Mouse (Mus musculus) intestine, embryonic 14.5 days (tissue): ENCODE results near the gene Gatad2b. TPM values are rescaled to one million over a fixed set of nuclear protein-coding genes. Genes with fewer than 3 reads are reported as not detected.

ENCODE experiments used
- ATAC-seq: fragments of 200-750 bp; cut with Nextera tagmentation; replicated peaks from 2 replicates; pipeline ENCODE4 v1.8.0; 2017; ENCODE audit warnings: low read depth, moderate number of reproducible peaks, moderate TSS enrichment, moderate library complexity; ENCODE audit not compliant: low FRiP score, low TSS enrichment
- DNase-seq: peaks from one replicate; pipeline ENCODE4 v3.0.0-alpha.2; 2018; ENCODE audit warnings: low spot score
- H3K27ac ChIP-seq: fragments of 300-500 bp; sonication (generic); 2 replicates; pipeline ENCODE4 v1.5.1; 2014; ENCODE audit warnings: low read depth, mild to moderate bottlenecking, control low read depth
- H3K27me3 ChIP-seq: fragments of 300-500 bp; sonication (generic); replicated peaks from 2 replicates; pipeline ENCODE4 v1.6.1; 2014; ENCODE audit warnings: low read length, control low read depth; ENCODE audit not compliant: control insufficient read depth, insufficient read depth
- H3K36me3 ChIP-seq: fragments of 300-500 bp; sonication (generic); 2 replicates; pipeline ENCODE4 v1.6.1; 2014; ENCODE audit warnings: low read length, control low read depth; ENCODE audit not compliant: control insufficient read depth, insufficient read depth
- H3K4me1 ChIP-seq: fragments of 300-500 bp; sonication (generic); replicated peaks from 2 replicates; pipeline ENCODE4 v1.6.1; 2014; ENCODE audit warnings: low read length, control low read depth, mixed read lengths; ENCODE audit not compliant: control insufficient read depth, insufficient read depth
- H3K4me2 ChIP-seq: fragments of 300-500 bp; sonication (generic); 2 replicates; pipeline ENCODE4 v1.6.1; 2014; ENCODE audit warnings: low read length
- H3K4me3 ChIP-seq: fragments of 300-500 bp; sonication (generic); 2 replicates; pipeline ENCODE4 v1.5.1; 2014; ENCODE audit warnings: low read depth, low read length, control low read depth, mixed read lengths
- H3K9ac ChIP-seq: fragments of 300-500 bp; sonication (generic); 2 replicates; pipeline ENCODE4 v1.6.1; 2014; ENCODE audit warnings: mild to moderate bottlenecking, low read length
- H3K9me3 ChIP-seq: fragments of 300-500 bp; sonication (generic); 2 replicates; pipeline ENCODE4 v1.6.1; 2016; ENCODE audit warnings: low read length, control low read depth; ENCODE audit not compliant: control insufficient read depth
- WGBS: fragments of 180-500 bp; shearing (Covaris S2); extraction: QIAGEN DNeasy Blood & Tissue Kit; methylation state at CpG from one replicate; pipeline ENCODE4 v1.1.7; 2014; 5-methylcytosine and 5-hydroxymethylcytosine counted together
- polyA plus RNA-seq: library from polyadenylated mRNA; unstranded; fragments of >200 nt; fragmentation: Nextera tagmentation; extraction: Ambion mirVana; gene quantifications from 2 replicates; pipeline ENCODE4 v1.2.1, GENCODE M21; 2014

Gatad2b gene
- polyA plus RNA-seq, 1 experiment from 2014 or later = 16.0 TPM

DNA sequence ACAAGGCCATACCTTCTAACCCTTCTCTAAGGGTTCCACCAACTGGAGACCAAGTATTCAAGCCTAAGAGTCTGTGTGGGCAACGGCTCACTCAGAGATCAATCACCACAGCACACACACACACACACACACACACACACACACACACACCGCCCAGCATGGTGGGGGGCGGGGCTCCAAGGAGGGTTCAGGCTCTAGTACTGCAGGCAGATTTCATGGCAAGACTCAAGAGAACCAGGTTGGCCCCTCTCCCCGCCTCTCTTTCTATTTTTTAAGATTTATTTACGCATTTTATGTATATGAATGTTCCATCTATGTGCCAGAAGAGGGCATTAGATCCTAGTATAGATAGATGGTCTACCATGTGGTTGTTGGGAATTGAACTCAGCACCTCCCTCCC, 79.8 kb downstream of the Gatad2b start:
- H3K27me3 ChIP-seq = no peaks in the 10 kb centered on the region
- H3K9me3 ChIP-seq = no peaks in the 10 kb centered on the region
- no peak for DNase-seq
- ATAC-seq = no peak
- no peak overlapping the region for H3K4me3 ChIP-seq
- H3K27ac ChIP-seq = no peak overlapping the region
- WGBS = 64% methylated on average over 5 of the region's 5 CpGs
- H3K36me3 ChIP-seq = no peaks in the 10 kb centered on the region
- H3K4me2 ChIP-seq = no peak overlapping the region
- H3K4me1 ChIP-seq = no peaks in the 10 kb centered on the region
- no peak overlapping the region for H3K9ac ChIP-seq

DNA sequence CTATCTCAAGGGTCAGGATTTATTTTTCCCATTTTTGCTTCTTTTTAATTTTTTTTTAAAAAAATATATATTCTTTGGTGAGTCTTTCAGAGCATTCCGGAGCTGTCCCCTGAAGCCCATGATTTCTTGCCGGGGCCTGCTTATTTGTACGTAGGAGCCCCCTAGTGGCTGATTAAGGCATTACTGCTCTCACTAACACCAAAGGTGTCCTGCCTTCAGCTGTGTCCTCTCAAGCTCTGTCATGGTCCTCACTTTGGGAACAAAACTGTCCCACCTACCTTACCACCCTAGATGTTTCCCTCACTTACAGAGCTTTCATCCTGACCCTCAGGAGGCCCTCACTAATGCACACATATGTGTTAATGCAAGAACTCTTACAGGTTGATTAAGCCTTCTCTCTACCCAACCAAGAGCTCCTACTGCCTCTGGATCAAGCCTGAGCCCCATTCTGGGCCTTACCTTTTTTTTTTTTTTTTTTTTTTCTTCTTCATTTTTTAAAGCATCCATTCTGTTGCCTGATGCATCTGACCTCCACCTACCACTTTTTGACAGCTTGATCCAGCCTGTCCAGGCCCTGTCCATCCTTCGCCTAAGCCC, 80.6 kb downstream of the Gatad2b start:
- no peak overlapping the region for H3K27ac ChIP-seq
- H3K9me3 ChIP-seq = no peaks in the 10 kb centered on the region
- no peak overlapping the region for H3K9ac ChIP-seq
- H3K4me3 ChIP-seq = no peak overlapping the region
- 25% methylated on average over 4 of the region's 4 CpGs for WGBS
- H3K4me1 ChIP-seq = no peaks in the 10 kb centered on the region
- no peaks in the 10 kb centered on the region for H3K36me3 ChIP-seq
- ATAC-seq = peak; percentile 59; the same call in 1 of the 2 replicates
- 0 out of 2 replicates have a peak overlapping the region, but pooled peaks have one; percentile 18 for H3K4me2 ChIP-seq
- peak; percentile 87 for DNase-seq
- no peaks in the 10 kb centered on the region for H3K27me3 ChIP-seq

DNA sequence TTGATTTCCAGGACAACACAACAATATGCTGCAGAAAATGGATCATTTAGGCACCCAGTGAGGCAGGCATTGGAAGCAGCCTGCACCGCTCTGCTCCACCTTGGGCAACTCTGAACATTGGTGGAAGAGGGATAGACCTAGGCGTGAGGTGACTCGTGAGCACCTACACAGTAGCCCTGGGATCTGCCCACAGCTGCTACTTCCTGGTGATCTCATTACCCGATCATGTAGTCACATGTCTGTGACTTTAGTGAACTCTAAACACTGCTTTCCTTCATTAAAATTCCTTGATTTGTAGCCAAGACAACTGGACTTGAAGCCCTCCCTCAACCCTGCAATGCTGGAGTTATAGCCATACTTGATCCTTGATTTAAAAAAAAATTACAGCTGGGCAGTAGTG, 81.4 kb downstream of the Gatad2b start:
- DNase-seq = no peak
- H3K4me2 ChIP-seq = no peak overlapping the region
- no peaks in the 10 kb centered on the region for H3K9me3 ChIP-seq
- 77% methylated on average over 4 of the region's 4 CpGs for WGBS
- no peak overlapping the region for H3K4me3 ChIP-seq
- no peaks in the 10 kb centered on the region for H3K27me3 ChIP-seq
- no peaks in the 10 kb centered on the region for H3K36me3 ChIP-seq
- H3K27ac ChIP-seq = no peak overlapping the region
- no peak for ATAC-seq
- H3K9ac ChIP-seq = no peak overlapping the region
- H3K4me1 ChIP-seq = no peaks in the 10 kb centered on the region

DNA sequence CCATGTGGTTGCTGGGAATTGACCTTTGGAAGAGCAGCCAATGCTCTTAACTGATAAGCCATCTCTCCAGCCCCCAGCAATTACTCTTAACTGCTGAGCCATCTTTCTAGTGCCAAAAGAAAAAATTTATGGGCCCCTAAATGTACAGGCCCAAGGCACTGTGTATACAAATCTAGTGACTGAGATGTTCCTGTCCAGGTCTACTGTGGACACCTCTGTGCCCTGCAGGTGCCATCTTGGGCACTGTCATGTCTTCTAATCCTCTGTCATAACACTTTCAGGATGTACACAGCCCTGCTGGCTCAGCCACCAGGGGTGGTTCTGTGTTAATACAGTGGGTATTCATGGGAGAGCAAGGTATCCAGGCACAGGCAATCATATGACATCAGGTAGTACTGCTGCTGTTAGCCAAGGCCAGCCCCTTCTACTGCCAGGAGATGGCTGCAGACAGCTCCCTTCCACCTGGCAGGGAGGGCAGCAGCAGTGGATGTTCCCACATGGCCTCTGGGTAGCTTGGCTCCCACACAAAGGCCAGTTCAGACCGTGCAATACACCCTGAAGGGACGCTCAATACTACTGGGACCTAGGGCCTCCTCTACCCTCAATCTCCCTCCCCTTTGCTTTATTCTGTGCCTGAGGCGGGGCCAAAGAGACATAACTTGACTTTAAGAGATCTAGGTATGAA, 82.7 kb downstream of the Gatad2b start:
- DNase-seq (no peak), ATAC-seq (no peak)
- no peaks in the 10 kb centered on the region for H3K36me3 ChIP-seq
- no peaks in the 10 kb centered on the region for H3K27me3 ChIP-seq
- no peak overlapping the region for H3K4me2 ChIP-seq
- whole genome bisulfite sequencing = 55% methylated on average over 3 of the region's 3 CpGs
- no peak overlapping the region for H3K27ac ChIP-seq
- no peak overlapping the region for H3K9ac ChIP-seq
- no peaks in the 10 kb centered on the region for H3K4me1 ChIP-seq
- no peak overlapping the region for H3K4me3 ChIP-seq
- no peaks in the 10 kb centered on the region for H3K9me3 ChIP-seq

DNA sequence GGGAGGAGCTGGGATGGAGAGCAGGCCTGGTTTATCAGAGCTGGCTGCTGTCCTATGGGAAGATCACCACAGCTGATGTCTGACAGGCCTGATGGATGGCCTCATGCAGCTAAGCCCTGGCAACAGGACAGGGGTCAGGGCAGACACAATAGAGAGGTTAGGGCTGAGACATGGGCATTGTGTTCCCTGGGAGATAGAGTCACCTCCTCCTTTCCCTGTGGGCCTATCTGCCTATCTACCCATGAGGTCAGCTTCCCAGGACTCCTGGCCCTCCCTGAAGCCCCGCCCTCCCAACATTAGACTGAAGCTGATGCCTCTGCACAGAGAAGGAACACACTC, 83.2 kb downstream of the Gatad2b start:
- Histone ChIP-seq H3K4me3 (no peak overlapping the region), H3K9me3 (no peaks in the 10 kb centered on the region), H3K4me1 (no peaks in the 10 kb centered on the region), H3K4me2 (no peak overlapping the region), H3K36me3 (no peaks in the 10 kb centered on the region), H3K9ac (no peak overlapping the region), H3K27ac (no peak overlapping the region), H3K27me3 (no peaks in the 10 kb centered on the region)
- no peak for DNase-seq
- WGBS = 69% methylated on average over 1 of the region's 1 CpGs
- ATAC-seq = no peak

DNA sequence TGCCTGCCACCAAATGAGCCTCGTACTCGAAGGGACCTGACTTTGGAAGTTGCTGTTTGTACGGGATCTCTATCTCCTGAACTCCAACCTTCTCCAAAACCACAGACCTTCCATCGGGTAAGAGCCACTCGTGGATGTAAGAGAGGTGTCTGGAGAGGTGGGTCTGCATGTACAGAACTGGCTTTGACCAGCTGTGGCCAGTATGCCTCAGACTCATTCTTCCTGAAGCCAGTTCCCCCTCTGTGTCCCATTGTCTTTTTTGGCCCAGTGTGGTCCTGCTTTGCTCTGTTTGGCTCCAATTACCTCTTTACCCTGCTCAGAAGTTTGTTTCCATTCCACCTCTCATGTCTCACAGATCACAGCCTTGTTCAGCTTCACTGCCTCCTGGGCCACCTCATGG, 85.5 kb downstream of the Gatad2b start:
- Histone ChIP-seq H3K4me1 (no peaks in the 10 kb centered on the region), H3K9ac (no peak overlapping the region), H3K4me3 (no peak overlapping the region), H3K36me3 (no peaks in the 10 kb centered on the region), H3K9me3 (no peaks in the 10 kb centered on the region), H3K4me2 (no peak overlapping the region), H3K27me3 (no peaks in the 10 kb centered on the region), H3K27ac (no peak overlapping the region)
- DNase-seq = no peak
- ATAC-seq = no peak
- WGBS = 80% methylated on average over 5 of the region's 5 CpGs

DNA sequence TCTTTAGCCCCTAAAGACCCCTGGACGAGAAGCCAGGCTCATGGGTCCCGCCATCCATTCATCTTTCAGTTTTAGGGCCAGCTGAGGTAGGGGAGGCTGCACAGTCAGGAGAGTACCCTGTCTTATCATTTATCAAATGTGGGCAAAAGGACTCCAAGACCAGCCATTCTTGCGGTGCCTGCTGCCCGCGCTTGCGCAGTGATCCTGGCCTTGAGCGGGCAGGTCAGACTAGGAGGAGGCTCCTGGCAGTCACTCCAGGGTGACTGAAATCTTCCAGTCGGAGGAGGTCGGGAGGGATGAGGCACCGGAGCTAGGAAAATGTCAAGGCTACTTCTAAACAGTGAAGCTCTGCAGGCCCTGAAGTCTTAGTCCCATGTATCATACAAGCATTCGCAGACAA, 88.7 kb downstream of the Gatad2b start:
- Histone ChIP-seq H3K36me3 (peaks cover 10% of the 10 kb centered on the region), H3K27me3 (no peaks in the 10 kb centered on the region), H3K9me3 (no peaks in the 10 kb centered on the region), H3K9ac (no peak overlapping the region), H3K4me1 (peaks cover 9% of the 10 kb centered on the region; the same call in 1 of the 2 replicates), H3K27ac (no peak overlapping the region), H3K4me3 (no peak overlapping the region), H3K4me2 (no peak overlapping the region)
- no peak for ATAC-seq
- no peak for DNase-seq
- WGBS = 39% methylated on average over 11 of the region's 11 CpGs

DNA sequence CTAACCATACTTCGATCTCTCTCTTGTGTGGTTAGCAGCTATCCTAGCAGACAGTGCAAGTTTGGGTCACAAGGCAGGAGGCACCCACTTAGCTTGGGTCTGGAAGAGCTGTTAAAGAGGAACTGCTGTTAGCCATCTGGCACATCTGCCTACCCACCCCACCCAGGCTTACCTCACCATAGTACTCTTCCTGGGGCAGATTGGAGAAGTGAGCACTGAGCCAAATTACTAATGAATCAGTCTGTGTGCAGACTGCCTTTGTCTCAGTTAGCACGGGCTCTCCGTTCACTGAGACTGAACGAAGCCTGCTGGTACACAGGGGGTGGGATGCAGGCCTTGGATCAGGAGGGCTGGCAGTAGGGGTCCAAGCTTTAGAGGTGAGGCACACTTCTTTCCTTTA, 90.7 kb downstream of the Gatad2b start:
- Histone ChIP-seq H3K27me3 (no peaks in the 10 kb centered on the region), H3K9ac (no peak overlapping the region), H3K9me3 (no peaks in the 10 kb centered on the region), H3K4me2 (no peak overlapping the region), H3K4me3 (no peak overlapping the region), H3K4me1 (peaks cover 17% of the 10 kb centered on the region), H3K36me3 (peaks cover 12% of the 10 kb centered on the region), H3K27ac (no peak overlapping the region)
- 86% methylated on average over 4 of the region's 4 CpGs for WGBS
- DNase-seq = no peak
- ATAC-seq = no peak

DNA sequence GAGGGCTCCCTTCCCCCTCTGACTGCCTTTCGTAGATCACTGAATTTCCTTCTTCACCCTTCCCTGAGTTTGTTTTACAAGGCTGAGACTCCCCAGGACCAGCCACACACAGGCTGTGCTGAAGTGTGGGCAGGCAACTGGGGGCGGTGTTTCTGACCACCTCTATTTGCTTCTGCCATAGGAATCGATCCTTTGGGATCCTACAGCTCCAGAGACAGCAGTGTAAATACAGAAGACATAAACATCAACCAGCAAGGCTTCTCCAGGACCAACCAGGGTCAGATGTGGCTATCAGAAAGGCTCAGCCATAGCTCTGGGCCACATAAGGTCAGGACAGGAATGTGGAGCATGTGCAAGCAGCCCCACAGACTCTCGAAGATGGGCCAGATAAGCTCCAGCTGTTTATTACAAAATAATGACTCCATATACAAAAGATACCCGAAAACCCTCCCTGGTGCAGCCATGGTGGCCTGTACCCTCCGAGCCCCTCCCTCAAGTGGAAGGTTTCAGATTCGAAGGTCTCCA, 91.9 kb downstream of the Gatad2b start:
- no peak for DNase-seq
- H3K27ac ChIP-seq = no peak overlapping the region
- 23% methylated on average over 7 of the region's 7 CpGs for WGBS

More for the DNA sequence above, 91.9 kb downstream of the Gatad2b start:
- Histone ChIP-seq H3K9ac (no peak overlapping the region), H3K4me1 (peaks cover 19% of the 10 kb centered on the region), H3K4me3 (no peak overlapping the region), H3K27me3 (no peaks in the 10 kb centered on the region), H3K4me2 (no peak overlapping the region), H3K9me3 (no peaks in the 10 kb centered on the region), H3K36me3 (peaks cover 12% of the 10 kb centered on the region)
- ATAC-seq = no peak
